Mouse (Mus musculus) CH12.LX (cell line): ENCODE measurements at regions not wholly inside any gene's neighbourhood (a gene's known extent, or its start where the extent isn't known, plus 50 kb on each side); places are given as distances from the start of the nearest gene placed in this dataset.

Experiments
- CHD1 ChIP-seq: IDR thresholded peaks from 2 replicates; pipeline ENCODE4 v1.6.1; 2012; ENCODE audit warnings: low read depth, low read length, improper control_type of control experiment, inconsistent platforms
- CTCF ChIP-seq, 2 experiments: IDR thresholded peaks in 1 of 2; conservative IDR thresholded peaks in 1 of 2; 2 replicates each; pipeline ENCODE4 v1.5.1; 2011 to 2012; ENCODE audit warnings: low read depth in 2 of 2, low read length in 2 of 2, improper control_type of control experiment in 1 of 2, inconsistent platforms in 1 of 2, mild to moderate bottlenecking in 1 of 2, moderate library complexity in 1 of 2
- MAX ChIP-seq: IDR thresholded peaks from 2 replicates; pipeline ENCODE4 v1.6.1; 2011; ENCODE audit warnings: low read length, improper control_type of control experiment
- POLR2A ChIP-seq: IDR thresholded peaks from 2 replicates; pipeline ENCODE4 v1.6.1; 2011; ENCODE audit warnings: low read depth, mild to moderate bottlenecking, improper control_type of control experiment, low read length
- POLR2AphosphoS2 ChIP-seq: IDR thresholded peaks from 2 replicates; pipeline ENCODE4 v1.6.1; 2011; ENCODE audit warnings: low read depth, low read length, improper control_type of control experiment
- SMC3 ChIP-seq: IDR thresholded peaks from 2 replicates; pipeline ENCODE4 v1.6.1; 2011; ENCODE audit warnings: low read depth, low read length, improper control_type of control experiment
- TCF12 ChIP-seq: IDR thresholded peaks from 2 replicates; pipeline ENCODE4 v1.6.1; 2014; ENCODE audit warnings: low read depth, mild to moderate bottlenecking, inconsistent platforms, low read length, improper control_type of control experiment
- UBTF ChIP-seq: IDR thresholded peaks from 2 replicates; pipeline ENCODE4 v1.6.1; 2012; ENCODE audit warnings: low read depth, mild to moderate bottlenecking, inconsistent platforms, low read length, improper control_type of control experiment, moderate library complexity

DNA sequence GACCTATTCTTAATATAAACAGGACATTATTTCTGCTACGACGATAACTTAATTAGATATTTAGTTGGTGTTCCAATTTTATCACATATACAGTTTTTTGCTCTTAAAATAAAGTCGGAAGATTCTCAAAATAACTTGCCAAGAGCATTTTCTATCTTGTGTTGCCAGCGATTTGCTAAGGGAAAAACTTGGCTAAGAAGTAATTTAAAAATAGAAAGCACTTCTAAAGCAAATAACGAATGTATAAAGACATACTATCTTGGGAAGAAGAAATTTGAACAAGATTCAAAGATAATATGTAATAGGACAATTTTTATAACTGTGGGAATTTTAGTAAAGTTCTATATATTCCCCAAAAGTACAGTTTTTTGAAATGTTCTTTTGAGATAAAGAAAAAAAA, 594.9 kb downstream of the Gm21833 start:
- no peak for TF ChIP-seq CTCF (conservative IDR thresholded peaks at IDR 0.05 in 1 of 2, IDR thresholded peaks at IDR 0.05 in 1 of 2; ENCODE audit: low read depth in 2 of 2, low read length in 2 of 2)
- TF ChIP-seq CHD1: no peak
- no peak for TF ChIP-seq TCF12
- no peak for TF ChIP-seq MAX
- no peak for TF ChIP-seq UBTF
- TF ChIP-seq SMC3: no peak
- no peak for TF ChIP-seq POLR2A
- no peak for TF ChIP-seq POLR2AphosphoS2
